Mouse (Mus musculus): ENCODE measurements around the gene Bud23.

GRCm38 (mm10) chr5:135066008-135066407 is 1.2 kb upstream of the Bud23 start:
- TF ChIP-seq CTCF (IDR thresholded peaks at IDR 0.05; ENCODE audit: extremely low read depth, insufficient read depth, insufficient read length, insufficient replicate concordance): no peak
- no peak for TF ChIP-seq POLR2A (IDR thresholded peaks at IDR 0.05; ENCODE audit: low read depth, low read length)
